Mouse (Mus musculus) heart, embryonic 12.5 days (tissue): Measurements from ENCODE around the gene Ccnjl. TPM values are rescaled to one million over a fixed set of nuclear protein-coding genes. Genes with fewer than 3 reads are reported as not detected.
A peak's percentile ranks its signal among the peaks of the same experiment; 100 is the strongest.

Source experiments
- ATAC-seq: fragments of 200-750 bp; cut with Nextera tagmentation; 2 replicates; pipeline ENCODE4 v1.8.0; 2017; ENCODE audit warnings: moderate TSS enrichment, moderate library complexity; ENCODE audit not compliant: insufficient number of reproducible peaks, low FRiP score
- H3K27ac ChIP-seq: fragments of 300-500 bp; sonication (generic); 2 replicates; pipeline ENCODE4 v1.5.1; 2016; ENCODE audit warnings: mild to moderate bottlenecking, moderate library complexity; ENCODE audit not compliant: poor library complexity, severe bottlenecking
- H3K27me3 ChIP-seq: fragments of 300-500 bp; sonication (generic); replicated peaks from 2 replicates; pipeline ENCODE4 v1.6.1; 2016; ENCODE audit warnings: mild to moderate bottlenecking, moderate library complexity
- H3K36me3 ChIP-seq: fragments of 300-500 bp; sonication (generic); 2 replicates; pipeline ENCODE4 v1.6.1; 2016; ENCODE audit warnings: mild to moderate bottlenecking, moderate library complexity
- H3K4me1 ChIP-seq: fragments of 300-500 bp; sonication (generic); replicated peaks from 2 replicates; pipeline ENCODE4 v1.6.1; 2016; ENCODE audit warnings: mild to moderate bottlenecking
- H3K4me2 ChIP-seq: fragments of 300-500 bp; sonication (generic); 2 replicates; pipeline ENCODE4 v1.6.1; 2016; ENCODE audit warnings: mild to moderate bottlenecking, moderate library complexity
- H3K4me3 ChIP-seq: fragments of 300-500 bp; sonication (generic); 2 replicates; pipeline ENCODE4 v1.5.1; 2016; ENCODE audit warnings: mild to moderate bottlenecking
- H3K9ac ChIP-seq: fragments of 300-500 bp; sonication (generic); 2 replicates; pipeline ENCODE4 v1.6.1; 2016; ENCODE audit warnings: mild to moderate bottlenecking, moderate library complexity
- H3K9me3 ChIP-seq: fragments of 300-500 bp; sonication (generic); replicated peaks from 2 replicates; pipeline ENCODE4 v1.6.1; 2016; ENCODE audit warnings: mild to moderate bottlenecking, moderate library complexity
- WGBS: fragments of 180-500 bp; shearing (Covaris S2); methylation state at CpG from one replicate; pipeline ENCODE4 v1.1.7; 2016; 5-methylcytosine and 5-hydroxymethylcytosine counted together
- polyA plus RNA-seq: library from polyadenylated mRNA; unstranded; fragments of >200 nt; fragmentation: Nextera tagmentation; extraction: Ambion mirVana; gene quantifications from 2 replicates; pipeline ENCODE4 v1.2.1, GENCODE M21; 2016

Gene Ccnjl
- polyA plus RNA-seq = 18.9 and 22.9 TPM in 2 replicates

DNA sequence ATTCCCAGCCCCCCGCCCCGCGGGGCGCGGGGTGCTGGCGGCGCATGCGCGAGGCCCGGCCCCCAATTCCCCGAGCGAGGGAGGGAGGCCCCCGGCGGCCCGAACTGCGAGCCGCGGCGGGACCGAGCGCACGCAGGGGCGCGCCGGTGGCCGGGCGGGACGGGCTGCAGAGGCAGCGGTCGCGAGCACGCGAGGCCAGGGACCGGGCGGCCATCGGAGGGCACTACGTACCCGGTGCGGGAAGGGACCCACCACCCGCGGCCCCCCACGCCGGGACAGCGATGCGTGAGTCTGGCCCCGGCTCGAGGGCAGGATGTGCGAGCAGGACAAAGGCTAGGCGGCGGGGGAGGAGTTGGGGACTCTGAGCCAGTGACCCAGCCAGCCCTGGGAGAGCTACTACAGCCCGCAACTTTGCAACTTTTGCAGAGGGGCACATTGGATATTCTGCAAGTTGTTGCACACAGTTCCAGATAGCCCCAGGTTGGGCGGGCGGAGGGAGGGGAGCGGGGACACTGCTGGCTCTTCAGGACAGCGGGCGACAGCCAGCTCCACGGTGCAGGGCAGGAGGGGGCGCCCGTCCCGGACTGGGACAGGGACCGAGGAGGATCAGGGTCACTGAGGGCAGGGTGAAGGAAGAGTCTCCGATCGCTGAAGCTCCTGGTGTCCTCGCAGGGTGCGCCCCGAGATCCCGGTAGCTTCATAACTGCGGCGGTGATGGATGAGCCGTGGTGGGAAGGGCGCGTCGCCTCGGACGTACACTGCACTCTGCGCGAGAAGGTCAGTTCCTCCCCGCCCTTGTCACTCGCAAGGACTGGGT, at the start of gene Ccnjl:
Ccnjl (plus strand) TSS at position 102 of the 817 bp plus-strand sequence.
- ATAC-seq = peak; percentile 86

DNA sequence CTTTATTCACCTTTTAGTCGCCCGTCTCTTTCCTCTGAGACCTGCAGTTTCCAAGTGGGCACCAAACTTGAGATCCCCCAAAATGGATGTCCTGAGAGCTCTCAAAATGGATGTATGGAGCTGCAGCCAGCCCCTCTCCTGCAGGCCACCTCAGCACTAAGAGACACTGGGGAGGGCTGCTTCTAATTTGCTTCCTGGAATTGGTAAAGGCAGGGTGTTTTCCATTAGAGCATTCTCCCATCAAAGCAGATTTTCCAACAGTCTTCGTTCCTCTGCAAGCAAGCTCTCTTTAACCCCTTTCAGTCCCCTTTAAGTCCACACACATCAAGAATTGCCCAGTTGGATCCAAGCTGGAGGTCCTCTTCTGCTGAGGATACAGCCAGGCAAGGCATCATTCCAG, 49.2 kb upstream of the Ccnjl start:
- Histone ChIP-seq H3K9me3 (no peaks in the 10 kb centered on the region), H3K4me1 (peaks cover 45% of the 10 kb centered on the region), H3K27me3 (no peaks in the 10 kb centered on the region), H3K4me3 (no peak overlapping the region), H3K36me3 (no peaks in the 10 kb centered on the region), H3K9ac (no peak overlapping the region), H3K4me2 (no peak overlapping the region), H3K27ac (no peak overlapping the region)
- 76% methylated on average over 3 of the region's 3 CpGs for WGBS
- no peak for ATAC-seq

More for the DNA sequence above, at the start of gene Ccnjl:
- no peaks in the 10 kb centered on the region for H3K9me3 ChIP-seq
- H3K9ac ChIP-seq = peak within 1 kb of the TSS; percentile 89
- peak within 1 kb of the TSS; percentile 89 for H3K4me3 ChIP-seq
- H3K36me3 ChIP-seq = peaks cover 26% of the 10 kb centered on the region
- H3K4me2 ChIP-seq = peak within 1 kb of the TSS; percentile 84
- H3K27me3 ChIP-seq = no peaks in the 10 kb centered on the region
- H3K4me1 ChIP-seq = peaks cover 36% of the 10 kb centered on the region
- H3K27ac ChIP-seq = peak within 1 kb of the TSS; percentile 80
- WGBS = under 1% methylated on average over 79 of the region's 79 CpGs

DNA sequence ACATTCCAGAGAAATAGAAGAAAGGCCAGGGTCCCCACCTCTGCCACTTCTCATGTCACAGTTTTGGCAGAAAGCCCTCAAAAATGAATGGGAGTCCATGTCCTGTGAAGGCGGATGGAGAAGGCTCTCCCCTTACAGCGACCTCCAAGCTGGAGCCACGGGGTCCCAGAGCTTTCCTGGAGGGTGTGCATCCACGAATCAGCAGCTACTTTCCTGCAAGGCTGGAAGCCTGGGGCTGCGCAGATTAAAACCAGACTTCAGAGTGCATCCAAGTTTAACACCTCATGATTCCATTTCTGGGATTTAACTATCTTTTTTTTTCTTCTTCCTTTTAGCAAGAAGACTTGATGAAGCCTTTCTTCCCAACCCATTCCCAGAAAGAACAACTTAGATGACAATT, 48.0 kb upstream of the Ccnjl start:
- 48% methylated on average over 5 of the region's 5 CpGs for WGBS
- Histone ChIP-seq H3K4me1 (peaks cover 42% of the 10 kb centered on the region), H3K36me3 (no peaks in the 10 kb centered on the region), H3K4me3 (no peak overlapping the region), H3K4me2 (no peak overlapping the region), H3K9ac (no peak overlapping the region), H3K27me3 (no peaks in the 10 kb centered on the region), H3K9me3 (no peaks in the 10 kb centered on the region), H3K27ac (no peak overlapping the region)
- no peak for ATAC-seq

DNA sequence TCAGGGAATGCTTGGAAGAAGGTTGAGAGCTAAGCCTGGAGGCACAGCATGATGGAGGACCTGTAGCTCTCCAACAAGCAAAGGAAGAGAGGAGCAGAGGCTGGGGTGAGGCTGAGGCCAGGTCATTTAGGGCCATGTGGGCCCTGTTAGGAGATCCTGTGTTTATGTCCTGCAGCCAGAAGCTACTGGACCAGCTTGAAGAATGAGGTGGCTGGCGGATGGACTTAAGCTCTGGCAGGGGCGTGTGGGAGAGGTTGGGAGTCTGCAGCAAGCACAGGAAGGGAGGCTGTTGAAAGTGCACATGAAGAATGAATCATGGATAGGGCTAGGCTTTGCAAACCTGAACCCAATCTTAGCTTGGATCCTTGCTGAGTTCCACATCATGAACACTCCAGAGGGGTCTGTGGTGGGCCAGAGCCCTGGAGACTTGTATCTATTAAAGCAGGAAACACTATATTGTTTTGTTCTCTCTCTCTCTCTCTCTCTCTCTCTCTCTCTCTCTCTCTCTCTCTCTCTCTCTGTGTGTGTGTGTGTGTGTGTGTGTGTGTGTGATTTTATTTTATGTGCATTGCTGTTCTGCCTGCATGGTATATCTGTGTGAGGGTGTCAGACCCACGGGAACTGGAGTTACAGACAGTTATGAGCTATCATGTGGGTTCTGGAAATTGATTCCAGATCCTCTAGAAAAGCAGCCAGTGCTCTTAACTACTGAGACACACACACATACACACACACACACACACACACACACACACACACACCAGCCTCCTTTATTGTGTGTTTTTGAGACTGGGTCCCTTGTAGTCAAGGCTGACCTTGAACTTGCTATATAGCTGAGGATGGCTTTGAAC, 46.7 kb upstream of the Ccnjl start:
- H3K4me1 ChIP-seq = peaks cover 42% of the 10 kb centered on the region
- no peaks in the 10 kb centered on the region for H3K9me3 ChIP-seq
- ATAC-seq = no peak
- no peaks in the 10 kb centered on the region for H3K36me3 ChIP-seq
- no peak overlapping the region for H3K9ac ChIP-seq
- no peaks in the 10 kb centered on the region for H3K27me3 ChIP-seq
- H3K4me2 ChIP-seq = no peak overlapping the region
- no peak overlapping the region for H3K4me3 ChIP-seq
- H3K27ac ChIP-seq = no peak overlapping the region
- WGBS = 57% methylated on average over 3 of the region's 3 CpGs

DNA sequence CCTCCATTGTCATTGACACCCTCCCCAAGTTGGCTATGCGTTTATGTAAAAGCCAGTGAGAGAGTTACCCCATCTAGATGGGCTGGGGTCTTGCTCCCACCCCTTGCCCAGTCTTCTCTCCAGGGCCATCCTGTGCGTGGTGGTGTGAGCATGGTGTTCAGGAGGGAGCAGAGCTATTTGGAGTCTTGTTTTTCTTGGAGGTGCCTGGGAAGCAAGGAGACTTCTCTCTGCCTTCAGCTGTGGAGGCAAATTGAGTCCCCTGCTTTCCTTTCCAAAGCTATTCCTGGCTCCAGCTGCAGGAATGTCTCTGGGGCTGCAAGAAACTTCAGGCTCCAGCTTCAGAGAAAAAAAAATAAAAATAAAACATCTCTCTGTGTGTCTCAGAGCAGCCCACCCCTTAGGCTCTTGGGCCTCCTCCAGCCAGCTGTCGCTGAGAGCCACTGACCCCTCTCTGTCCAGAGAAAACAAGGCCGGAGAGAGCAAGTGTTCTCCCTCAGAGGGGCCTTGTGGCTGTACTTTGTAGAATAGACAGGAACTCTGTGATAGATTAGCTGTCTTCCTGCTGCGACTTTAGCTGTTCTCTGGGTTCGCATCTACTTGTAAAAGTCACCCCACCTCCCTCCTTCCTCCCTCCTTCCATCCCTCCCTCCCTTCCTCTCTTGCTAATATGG, 45.3 kb upstream of the Ccnjl start:
- H3K4me3 ChIP-seq = no peak overlapping the region
- no peak overlapping the region for H3K4me2 ChIP-seq
- H3K4me1 ChIP-seq = peaks cover 42% of the 10 kb centered on the region
- no peaks in the 10 kb centered on the region for H3K36me3 ChIP-seq
- peak overlapping the region; percentile 75 for H3K27ac ChIP-seq
- 37% methylated on average over 6 of the region's 6 CpGs for WGBS
- no peak overlapping the region for H3K9ac ChIP-seq
- H3K9me3 ChIP-seq = no peaks in the 10 kb centered on the region
- peak; percentile 69; the same call in 1 of the 2 replicates for ATAC-seq
- H3K27me3 ChIP-seq = no peaks in the 10 kb centered on the region

DNA sequence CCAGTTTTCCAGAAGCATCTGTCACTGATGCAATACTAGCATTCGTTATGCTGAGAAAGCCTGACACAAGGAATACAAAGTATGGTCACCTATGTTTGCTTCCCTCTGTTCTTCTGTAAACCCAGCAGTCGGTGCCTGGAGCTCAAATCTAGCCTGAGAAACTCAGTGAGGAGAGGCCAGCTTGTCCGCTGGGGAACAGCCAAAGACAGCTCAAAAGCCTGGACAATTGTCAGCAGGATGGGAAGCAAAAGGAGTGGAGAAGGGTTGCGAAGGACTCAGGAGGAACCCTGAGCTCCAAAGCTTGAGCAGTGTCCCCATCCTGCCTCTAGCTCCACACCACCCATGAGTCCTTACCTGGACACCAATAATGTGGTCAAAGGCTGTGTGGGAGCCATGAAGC, 44.5 kb upstream of the Ccnjl start:
- Histone ChIP-seq H3K9me3 (no peaks in the 10 kb centered on the region), H3K4me2 (no peak overlapping the region), H3K27me3 (no peaks in the 10 kb centered on the region), H3K4me1 (peaks cover 42% of the 10 kb centered on the region), H3K4me3 (no peak overlapping the region), H3K27ac (peak overlapping the region; percentile 75), H3K36me3 (no peaks in the 10 kb centered on the region), H3K9ac (no peak overlapping the region)
- ATAC-seq = no peak
- WGBS = 78% methylated on average over 4 of the region's 4 CpGs

DNA sequence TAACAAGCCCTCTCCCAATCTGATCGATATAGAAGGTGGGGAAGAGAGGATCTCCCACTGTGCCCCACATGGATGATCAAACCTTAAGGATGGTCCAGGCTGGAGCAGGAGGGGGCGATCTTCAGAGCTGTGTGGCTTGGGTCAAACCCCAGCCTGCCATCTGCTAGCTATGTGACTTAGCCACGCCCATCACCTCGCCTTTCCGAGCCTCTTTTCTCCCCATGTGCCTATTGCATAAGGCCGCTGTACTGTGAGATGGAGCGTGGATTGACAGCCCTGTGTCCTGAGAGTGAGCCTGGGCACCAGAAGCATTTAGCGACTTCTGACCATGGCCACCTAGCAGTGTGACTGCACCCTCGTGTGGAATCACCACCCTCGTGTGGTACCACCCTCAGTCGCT, 43.9 kb upstream of the Ccnjl start:
- Histone ChIP-seq H3K9me3 (no peaks in the 10 kb centered on the region), H3K4me1 (peaks cover 44% of the 10 kb centered on the region), H3K27ac (no peak overlapping the region), H3K27me3 (no peaks in the 10 kb centered on the region), H3K4me3 (no peak overlapping the region), H3K36me3 (no peaks in the 10 kb centered on the region), H3K4me2 (no peak overlapping the region), H3K9ac (no peak overlapping the region)
- WGBS = 40% methylated on average over 11 of the region's 11 CpGs
- ATAC-seq = no peak

DNA sequence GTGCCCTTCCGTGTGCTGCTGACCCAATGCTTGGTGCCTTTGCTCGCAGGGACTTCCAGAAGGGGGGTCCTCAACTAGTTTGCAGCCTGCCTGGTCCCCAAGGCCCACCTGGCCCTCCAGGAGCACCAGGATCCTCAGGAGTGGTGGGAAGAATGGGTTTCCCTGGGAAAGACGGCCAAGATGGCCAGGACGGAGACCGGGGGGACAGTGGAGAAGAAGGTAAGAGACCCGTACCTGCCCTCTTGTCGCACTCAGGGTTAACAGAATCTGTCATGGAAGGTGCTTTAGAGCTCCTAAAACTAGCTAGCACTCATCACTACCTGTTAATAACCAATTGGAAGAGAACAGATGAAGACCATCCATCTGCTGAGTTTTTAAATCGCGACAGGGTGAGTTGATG, 42.7 kb upstream of the Ccnjl start:
- Histone ChIP-seq H3K4me1 (peaks cover 35% of the 10 kb centered on the region), H3K9me3 (no peaks in the 10 kb centered on the region), H3K27me3 (no peaks in the 10 kb centered on the region), H3K4me2 (no peak overlapping the region), H3K27ac (no peak overlapping the region), H3K4me3 (no peak overlapping the region), H3K36me3 (no peaks in the 10 kb centered on the region), H3K9ac (no peak overlapping the region)
- ATAC-seq = no peak
- 83% methylated on average over 9 of the region's 9 CpGs for WGBS

DNA sequence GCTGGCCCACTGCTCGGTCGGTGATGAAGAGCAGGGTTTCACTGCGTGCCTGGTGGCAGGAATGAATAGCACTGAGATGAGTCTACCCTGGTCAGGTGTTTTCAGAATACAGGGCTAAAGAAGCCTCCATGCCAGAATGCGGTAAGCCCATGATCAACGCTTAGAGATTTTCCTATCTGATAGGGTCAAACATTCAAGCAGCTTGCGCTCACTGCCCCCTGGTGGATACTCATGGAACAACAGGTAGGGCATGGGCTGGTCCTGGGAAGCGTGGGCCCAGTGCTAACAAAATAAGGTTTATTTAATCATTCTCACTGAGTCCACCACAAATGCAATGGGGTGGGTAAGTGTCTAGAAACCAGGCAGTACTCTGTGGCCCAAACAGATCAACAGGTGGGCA, 35.9 kb upstream of the Ccnjl start:
- Histone ChIP-seq H3K4me3 (no peak overlapping the region), H3K27ac (no peak overlapping the region), H3K9ac (no peak overlapping the region), H3K27me3 (no peaks in the 10 kb centered on the region), H3K36me3 (no peaks in the 10 kb centered on the region), H3K4me1 (0 out of 2 replicates have a peak, but pooled peaks cover 14% of the 10 kb centered on the region), H3K4me2 (no peak overlapping the region), H3K9me3 (no peaks in the 10 kb centered on the region)
- 34% methylated on average over 7 of the region's 7 CpGs for WGBS
- ATAC-seq = no peak

DNA sequence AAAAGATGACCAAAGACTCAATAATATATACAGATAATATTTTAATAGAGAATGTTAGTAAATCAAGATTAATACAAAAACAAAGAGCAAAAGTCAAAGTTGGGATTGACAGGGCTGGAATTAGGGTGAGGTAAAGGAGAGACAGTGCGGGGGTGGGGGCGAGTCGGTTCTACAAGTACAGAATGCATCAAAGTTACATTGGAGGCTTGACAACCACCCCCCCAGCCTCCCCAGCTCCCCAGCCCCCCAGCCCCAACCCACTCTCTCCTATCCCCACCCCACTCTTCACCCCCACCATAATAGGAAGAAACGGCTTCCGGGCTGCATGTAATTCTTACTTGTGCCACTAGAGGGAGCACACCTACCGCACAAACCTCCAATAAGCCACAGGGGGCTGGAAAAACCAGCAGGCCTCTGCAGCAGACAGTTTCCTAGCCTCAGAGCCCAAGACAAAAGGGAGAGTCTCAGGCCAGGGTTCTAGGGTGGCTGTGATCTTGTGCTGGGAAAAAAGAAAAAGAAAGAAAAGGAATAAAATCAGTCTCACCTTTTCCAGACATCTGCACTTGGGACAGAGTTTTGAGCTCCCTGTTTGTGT, 34.7 kb upstream of the Ccnjl start:
- Histone ChIP-seq H3K4me3 (no peak overlapping the region), H3K4me2 (no peak overlapping the region), H3K9ac (no peak overlapping the region), H3K4me1 (0 out of 2 replicates have a peak, but pooled peaks cover 14% of the 10 kb centered on the region), H3K27ac (no peak overlapping the region), H3K9me3 (peaks cover 5% of the 10 kb centered on the region; the same call in 1 of the 2 replicates), H3K27me3 (no peaks in the 10 kb centered on the region), H3K36me3 (no peaks in the 10 kb centered on the region)
- 17% methylated on average over 6 of the region's 6 CpGs for WGBS
- ATAC-seq = peak; percentile 61; the same call in 1 of the 2 replicates
